Mouse (Mus musculus): ENCODE results near the gene Col15a1. TPM values are rescaled to one million over a fixed set of nuclear protein-coding genes. Genes with fewer than 3 reads are reported as not detected.
A peak's percentile ranks its signal among the peaks of the same experiment; 100 is the strongest.

Gene Col15a1
- polyA plus RNA-seq, 2 experiments, result 0.29 to 0.40 TPM

DNA sequence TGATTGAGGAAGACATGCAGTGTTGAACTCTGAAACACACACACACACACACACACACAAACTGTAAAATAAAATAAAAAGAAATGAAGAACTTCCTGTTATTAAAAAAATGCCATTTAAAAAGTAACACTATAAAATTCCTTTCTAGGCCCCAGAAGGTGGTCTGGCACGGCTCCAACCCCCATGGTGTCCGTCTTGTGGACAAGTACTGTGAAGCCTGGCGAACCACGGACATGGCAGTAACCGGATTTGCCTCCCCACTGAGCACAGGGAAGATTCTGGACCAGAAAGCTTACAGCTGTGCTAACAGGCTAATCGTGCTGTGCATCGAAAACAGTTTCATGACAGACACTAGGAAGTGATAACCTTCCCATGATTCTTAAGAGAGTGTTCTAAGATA is 104.0 kb downstream of the Col15a1 start:
- H3K4me3 ChIP-seq (ENCODE audit: insufficient read depth in 1 of 2, low read depth in 2 of 2, low read length in 2 of 2), result no peak overlapping the region
- TF ChIP-seq EP300 (IDR thresholded peaks at IDR 0.05; ENCODE audit: low read depth) (no peak), CTCF (IDR thresholded peaks at IDR 0.05; ENCODE audit: low read depth) (no peak)
- ATAC-seq (ENCODE audit: insufficient read depth) (no peak), DNase-seq (ENCODE audit: low read depth in 3 of 3, low spot score in 3 of 3) (no peak)
- H3K4me2 ChIP-seq (ENCODE audit: low read depth), result no peak overlapping the region
- H3K27me3 ChIP-seq (ENCODE audit: control insufficient read depth, insufficient read depth, low read length), result no peaks in the 10 kb centered on the region
- H3K27ac ChIP-seq, result no peak overlapping the region
- WGBS (ENCODE audit: insufficient replicate concordance), result 72% methylated on average over 7 of the region's 7 CpGs
- no peaks in the 10 kb centered on the region for H3K9me3 ChIP-seq (ENCODE audit: control insufficient read depth, low read length)
- no peak overlapping the region for H3K9ac ChIP-seq (replicated peaks)
- peaks cover 0 to 9% of the 10 kb centered on the region in 2 experiments; a peak in 1 of 4 replicates for H3K4me1 ChIP-seq (replicated peaks; ENCODE audit: control insufficient read depth in 2 of 2, insufficient read depth in 2 of 2, low read length in 1 of 2)
- H3K36me3 ChIP-seq (replicated peaks; ENCODE audit: control insufficient read depth, insufficient read depth, low read depth), result no peaks in the 10 kb centered on the region

GRCm38 (mm10) chr4:47312676-47313075 is 104.7 kb downstream of the Col15a1 start:
- H3K4me3 ChIP-seq (ENCODE audit: insufficient read depth in 1 of 2, low read depth in 2 of 2, low read length in 2 of 2), result no peak overlapping the region
- H3K27me3 ChIP-seq (ENCODE audit: control insufficient read depth, insufficient read depth, low read length), result no peaks in the 10 kb centered on the region
- no peaks in the 10 kb centered on the region for H3K9me3 ChIP-seq (ENCODE audit: control insufficient read depth, low read length)
- H3K36me3 ChIP-seq (replicated peaks; ENCODE audit: control insufficient read depth, insufficient read depth, low read depth), result no peaks in the 10 kb centered on the region
- H3K9ac ChIP-seq (replicated peaks), result no peak overlapping the region
- peaks cover 0 to 9% of the 10 kb centered on the region in 2 experiments; a peak in 2 of 4 replicates for H3K4me1 ChIP-seq (replicated peaks; ENCODE audit: control insufficient read depth in 2 of 2, insufficient read depth in 2 of 2, low read length in 1 of 2)
- WGBS (ENCODE audit: insufficient replicate concordance), result 79% methylated on average over 14 of the region's 14 CpGs
- DNase-seq (ENCODE audit: low read depth in 3 of 3, low spot score in 3 of 3) (no peak), ATAC-seq (ENCODE audit: insufficient read depth) (no peak)
- TF ChIP-seq CTCF (IDR thresholded peaks at IDR 0.05; ENCODE audit: low read depth), result no peak
- TF ChIP-seq EP300 (IDR thresholded peaks at IDR 0.05; ENCODE audit: low read depth), result no peak
- H3K4me2 ChIP-seq (ENCODE audit: low read depth), result no peak overlapping the region
- H3K27ac ChIP-seq, result no peak overlapping the region

DNA sequence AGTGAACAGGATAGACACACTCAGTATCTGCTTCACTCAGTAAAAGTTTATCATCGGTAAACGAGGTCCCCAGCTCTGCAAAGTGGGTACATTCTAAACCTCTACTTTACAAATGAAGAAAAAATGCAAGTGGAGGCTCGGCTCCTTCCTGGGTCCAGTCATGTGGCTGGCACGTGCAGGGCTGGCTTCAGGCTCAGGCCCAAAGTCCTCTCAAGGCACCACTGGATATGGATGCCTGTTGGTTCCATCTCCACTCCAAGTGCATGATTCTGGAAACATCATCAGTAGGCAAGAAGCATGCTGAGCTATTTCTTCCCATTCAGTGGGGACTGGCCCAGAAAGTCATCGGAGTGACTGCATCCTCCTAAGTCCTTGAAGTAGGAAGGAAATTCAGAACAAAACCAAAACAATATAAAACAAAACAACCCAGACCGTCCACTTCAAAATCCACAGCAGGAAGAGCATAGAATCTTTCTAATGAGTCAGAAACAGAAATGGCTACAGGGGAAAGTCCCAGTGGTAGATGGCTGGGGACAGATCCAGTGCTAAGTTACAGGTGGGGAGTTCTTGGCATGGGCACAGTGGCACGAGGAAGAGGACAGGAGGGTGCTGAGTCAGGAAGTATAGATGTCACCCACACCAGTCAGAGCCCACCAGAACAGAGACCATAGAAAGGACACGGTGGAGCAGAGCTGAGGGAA is 105.9 kb downstream of the Col15a1 start:
- TF ChIP-seq CTCF (IDR thresholded peaks at IDR 0.05; ENCODE audit: low read depth) (no peak), EP300 (IDR thresholded peaks at IDR 0.05; ENCODE audit: low read depth) (no peak)

DNA sequence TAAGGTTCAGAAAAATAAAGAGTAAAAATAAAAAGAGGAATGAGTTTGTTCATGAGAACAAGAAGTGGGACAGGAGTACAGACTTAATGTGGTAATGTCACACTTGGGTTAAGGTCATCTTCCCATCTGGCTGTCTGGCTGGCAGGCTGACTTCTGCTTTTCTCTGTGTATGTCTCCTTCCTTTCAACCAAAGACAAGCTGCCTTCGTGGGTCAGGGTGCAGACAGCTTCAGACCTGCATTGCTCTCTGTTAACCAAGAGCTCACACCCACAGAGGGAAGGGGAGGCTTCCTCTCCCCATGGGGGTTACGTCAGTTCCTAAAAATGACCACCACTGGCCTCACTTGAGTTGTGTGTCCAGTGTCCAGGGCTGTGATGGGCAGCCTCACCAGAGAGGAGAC is 107.5 kb downstream of the Col15a1 start:
- Histone ChIP-seq H3K9me3 (ENCODE audit: control insufficient read depth, low read length) (no peaks in the 10 kb centered on the region), H3K9ac (replicated peaks) (no peak overlapping the region), H3K36me3 (replicated peaks; ENCODE audit: control insufficient read depth, insufficient read depth, low read depth) (no peaks in the 10 kb centered on the region), H3K4me1 (replicated peaks; ENCODE audit: control insufficient read depth in 2 of 2, insufficient read depth in 2 of 2, low read length in 1 of 2) (peaks cover 0 to 13% of the 10 kb centered on the region in 2 experiments; a peak in 2 of 4 replicates), H3K27ac (no peak overlapping the region), H3K4me3 (ENCODE audit: insufficient read depth in 1 of 2, low read depth in 2 of 2, low read length in 2 of 2) (no peak overlapping the region), H3K4me2 (ENCODE audit: low read depth) (no peak overlapping the region), H3K27me3 (ENCODE audit: control insufficient read depth, insufficient read depth, low read length) (no peaks in the 10 kb centered on the region)
- DNase-seq (ENCODE audit: low read depth in 3 of 3, low spot score in 3 of 3) (no peak), ATAC-seq (ENCODE audit: insufficient read depth) (0 out of 2 replicates have a peak, but pooled peaks have one; percentile 28)
- TF ChIP-seq CTCF (IDR thresholded peaks at IDR 0.05; ENCODE audit: low read depth) (no peak), EP300 (IDR thresholded peaks at IDR 0.05; ENCODE audit: low read depth) (no peak)
- 25% methylated on average over 2 of the region's 2 CpGs for WGBS (ENCODE audit: insufficient replicate concordance)

More for the DNA sequence above, 105.9 kb downstream of the Col15a1 start:
- Histone ChIP-seq H3K4me2 (ENCODE audit: low read depth) (no peak overlapping the region), H3K36me3 (replicated peaks; ENCODE audit: control insufficient read depth, insufficient read depth, low read depth) (no peaks in the 10 kb centered on the region), H3K9me3 (ENCODE audit: control insufficient read depth, low read length) (no peaks in the 10 kb centered on the region), H3K4me1 (replicated peaks; ENCODE audit: control insufficient read depth in 2 of 2, insufficient read depth in 2 of 2, low read length in 1 of 2) (peaks cover 0 to 9% of the 10 kb centered on the region in 2 experiments; a peak in 2 of 4 replicates), H3K9ac (replicated peaks) (no peak overlapping the region), H3K27me3 (ENCODE audit: control insufficient read depth, insufficient read depth, low read length) (no peaks in the 10 kb centered on the region), H3K27ac (no peak overlapping the region), H3K4me3 (ENCODE audit: insufficient read depth in 1 of 2, low read depth in 2 of 2, low read length in 2 of 2) (no peak overlapping the region)
- 58% methylated on average over 8 of the region's 8 CpGs for WGBS (ENCODE audit: insufficient replicate concordance)
- DNase-seq (ENCODE audit: low read depth in 3 of 3, low spot score in 3 of 3) (no peak), ATAC-seq (ENCODE audit: insufficient read depth) (no peak)

DNA sequence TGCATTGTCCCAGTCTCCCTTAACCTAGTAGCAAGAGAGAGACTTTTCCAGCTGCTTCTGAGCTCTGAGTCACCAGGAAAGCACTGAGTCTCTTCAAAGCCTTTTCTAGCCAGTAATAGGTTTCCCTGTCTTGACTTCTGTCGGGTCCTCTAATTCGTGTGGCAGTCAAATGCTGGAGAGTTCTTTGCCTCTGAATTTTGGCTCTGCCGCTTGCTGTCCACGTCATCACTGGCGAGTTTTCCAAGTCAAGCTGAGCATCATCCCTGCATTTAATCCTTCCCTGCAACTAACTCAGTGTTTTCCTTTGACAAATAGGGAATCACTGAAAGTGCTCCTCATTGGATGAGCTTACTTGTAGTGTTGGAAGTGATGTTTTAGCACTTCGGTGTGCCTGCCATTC is 108.5 kb downstream of the Col15a1 start:
- DNase-seq (ENCODE audit: low read depth in 3 of 3, low spot score in 3 of 3) (no peak), ATAC-seq (ENCODE audit: insufficient read depth) (no peak)
- H3K36me3 ChIP-seq (replicated peaks; ENCODE audit: control insufficient read depth, insufficient read depth, low read depth), result no peaks in the 10 kb centered on the region
- no peak overlapping the region for H3K27ac ChIP-seq
- H3K4me1 ChIP-seq (replicated peaks; ENCODE audit: control insufficient read depth in 2 of 2, insufficient read depth in 2 of 2, low read length in 1 of 2), result peaks cover 0 to 5% of the 10 kb centered on the region in 2 experiments; a peak in 2 of 4 replicates
- H3K4me3 ChIP-seq (ENCODE audit: insufficient read depth in 1 of 2, low read depth in 2 of 2, low read length in 2 of 2), result no peak overlapping the region
- H3K4me2 ChIP-seq (ENCODE audit: low read depth), result no peak overlapping the region
- TF ChIP-seq CTCF (IDR thresholded peaks at IDR 0.05; ENCODE audit: low read depth) (no peak), EP300 (IDR thresholded peaks at IDR 0.05; ENCODE audit: low read depth) (no peak)
- no peaks in the 10 kb centered on the region for H3K9me3 ChIP-seq (ENCODE audit: control insufficient read depth, low read length)
- H3K27me3 ChIP-seq (ENCODE audit: control insufficient read depth, insufficient read depth, low read length), result no peaks in the 10 kb centered on the region
- H3K9ac ChIP-seq (replicated peaks), result no peak overlapping the region
- 73% methylated on average over 6 of the region's 6 CpGs for WGBS (ENCODE audit: insufficient replicate concordance)

Measured in liver, embryonic 14.5 days (tissue).